Mouse (Mus musculus) left cerebral cortex, postnatal 25 days (tissue): ENCODE measurements around the gene Klf17. TPM values are rescaled to one million over a fixed set of nuclear protein-coding genes. Genes with fewer than 3 reads are reported as not detected.
"Not testable (repeated sequence)": the region's sequence is repeated elsewhere in the genome, so short reads cannot be mapped to it uniquely, and the experiment has no call there.

ENCODE experiments used
- DNase-seq, 2 experiments: peaks; one replicate each; pipeline ENCODE4 v3.0.0; 2022; ENCODE audit warnings: low spot score in 2 of 2, mixed read lengths in 1 of 2
- intact Hi-C: fragments of 180-260 bp; cut with DNase I; formaldehyde crosslinking; loops from one replicate; pipeline ENCODE4 v1.15.1; 2025
- total RNA-seq, 2 experiments: library from RNA; stranded (reverse); gene quantifications; 2 replicates each; pipeline ENCODE4 v1.2.3; 2021

Gene Klf17
- total RNA-seq: not detected

- DNase-seq: no peak
- intact Hi-C loops: no loop called here
Observed at GRCm38 (mm10) chr4:117765416-117765815, at the start of gene Klf17. Klf17 (minus strand) TSS chr4:117765648.

GRCm38 (mm10) chr4:117814333-117814732, 48.9 kb upstream of the Klf17 start:
- intact Hi-C loops: loop anchor here (5.0 kb wide), 2 partner anchors 53 to 113 kb away; partner anchors contain the start of gene Artn
- DNase-seq: no peak

GRCm38 (mm10) chr4:117813591-117814192, 48.2 kb upstream of the Klf17 start:
- intact Hi-C loops: loop anchor here (5.0 kb wide), 2 partner anchors 54 to 114 kb away; partner anchors contain the start of gene Artn
- DNase-seq: no peak

GRCm38 (mm10) chr4:117810933-117811332, 45.5 kb upstream of the Klf17 start:
- intact Hi-C loops: loop anchor here (5.0 kb wide), 2 partner anchors 56 to 116 kb away; partner anchors contain the start of gene Artn
- peak in 1 of 2 experiments; percentile 26 for DNase-seq

- intact Hi-C loops: no loop called here
- DNase-seq: no peak
Observed at GRCm38 (mm10) chr4:117806992-117807391, 41.5 kb upstream of the Klf17 start.

- intact Hi-C loops: no loop called here
- no peak for DNase-seq
Observed at GRCm38 (mm10) chr4:117799904-117800303, 34.5 kb upstream of the Klf17 start.

GRCm38 (mm10) chr4:117788308-117788707, 22.9 kb upstream of the Klf17 start:
- intact Hi-C loops: no loop called here
- DNase-seq: no peak

GRCm38 (mm10) chr4:117786963-117787362, 21.5 kb upstream of the Klf17 start:
- intact Hi-C loops: no loop called here
- no peak for DNase-seq

GRCm38 (mm10) chr4:117782908-117783307, 17.5 kb upstream of the Klf17 start:
- DNase-seq: no peak
- intact Hi-C loops: no loop called here

- no peak for DNase-seq
- intact Hi-C loops: no loop called here
Observed at GRCm38 (mm10) chr4:117772960-117773359, 7.5 kb upstream of the Klf17 start.

- intact Hi-C loops: loop anchor here (1.0 kb wide), 1 partner anchor 66 kb away; no protein-coding TSS in a partner anchor
Observed at GRCm38 (mm10) chr4:117770935-117771334, 5.5 kb upstream of the Klf17 start.

GRCm38 (mm10) chr4:117760151-117760550, 5.3 kb downstream of the Klf17 start:
- intact Hi-C loops: no loop called here
- DNase-seq: no peak

More at GRCm38 (mm10) chr4:117770935-117771334, 5.5 kb upstream of the Klf17 start:
- peak; percentile 75 to 91 for DNase-seq

GRCm38 (mm10) chr4:117752469-117752868, 13.0 kb downstream of the Klf17 start:
- intact Hi-C loops: not testable (repeated sequence)

GRCm38 (mm10) chr4:117737559-117737958, 27.9 kb downstream of the Klf17 start:
- DNase-seq: no peak
- intact Hi-C loops: no loop called here

More at GRCm38 (mm10) chr4:117752469-117752868, 13.0 kb downstream of the Klf17 start:
- DNase-seq: not testable (repeated sequence)

- no peak for DNase-seq
Observed at GRCm38 (mm10) chr4:117731926-117732325, 33.5 kb downstream of the Klf17 start.

GRCm38 (mm10) chr4:117724112-117724511, 41.3 kb downstream of the Klf17 start, which contains the start of gene Gm12845:
Gm12845 (plus strand) TSS chr4:117724412.
- no peak for DNase-seq
- intact Hi-C loops: no loop called here

More at GRCm38 (mm10) chr4:117731926-117732325, 33.5 kb downstream of the Klf17 start:
- intact Hi-C loops: no loop called here

- DNase-seq: no peak
- intact Hi-C loops: no loop called here
Observed at GRCm38 (mm10) chr4:117713303-117714098, 51.9 kb downstream of the Klf17 start.

- intact Hi-C loops: no loop called here
- DNase-seq: no peak
Observed at GRCm38 (mm10) chr4:117712314-117712713, 53.1 kb downstream of the Klf17 start.

GRCm38 (mm10) chr4:117708780-117709550, 56.5 kb downstream of the Klf17 start:
- DNase-seq: no peak
- intact Hi-C loops: loop anchor here (10.0 kb wide), 1 partner anchor 376 kb away; no protein-coding TSS in a partner anchor
